Mouse (Mus musculus): Measurements from ENCODE around the gene Atp6v1b1.
A peak's percentile ranks its signal among the peaks of the same experiment; 100 is the strongest.

The Atp6v1b1 gene

GRCm38 (mm10) chr6:83715461-83716196, 27.2 kb upstream of the Atp6v1b1 start:
- DNase-seq (ENCODE audit: low spot score in 2 of 2) = no peak

GRCm38 (mm10) chr6:83717026-83717425, 25.8 kb upstream of the Atp6v1b1 start:
- no peak for DNase-seq (ENCODE audit: low spot score in 2 of 2)

GRCm38 (mm10) chr6:83722526-83722925, 20.3 kb upstream of the Atp6v1b1 start:
- no peak for DNase-seq (ENCODE audit: low spot score in 2 of 2)

- DNase-seq (ENCODE audit: low spot score in 2 of 2) = no peak
These were observed 15.6 kb upstream of the Atp6v1b1 start for GRCm38 (mm10) chr6:83727178-83727577.

GRCm38 (mm10) chr6:83728488-83728887, 14.3 kb upstream of the Atp6v1b1 start:
- DNase-seq (ENCODE audit: low spot score in 2 of 2) = no peak

- DNase-seq (ENCODE audit: low spot score in 2 of 2) = no peak
These were observed 13.3 kb upstream of the Atp6v1b1 start for GRCm38 (mm10) chr6:83729350-83729970.

GRCm38 (mm10) chr6:83731128-83731527, 11.7 kb upstream of the Atp6v1b1 start:
- peak in 1 of 2 experiments; percentile 27 for DNase-seq (ENCODE audit: low spot score in 2 of 2)

GRCm38 (mm10) chr6:83737311-83737710, 5.5 kb upstream of the Atp6v1b1 start:
- DNase-seq (ENCODE audit: low spot score in 2 of 2) = no peak

- no peak for DNase-seq (ENCODE audit: low spot score in 2 of 2)
These were observed 4.2 kb upstream of the Atp6v1b1 start for GRCm38 (mm10) chr6:83738596-83738995.

GRCm38 (mm10) chr6:83743212-83743611, 422 bp downstream of the Atp6v1b1 start:
- no peak for DNase-seq (ENCODE audit: low spot score in 2 of 2)

GRCm38 (mm10) chr6:83744126-83744525, 1.3 kb downstream of the Atp6v1b1 start:
- no peak for DNase-seq (ENCODE audit: low spot score in 2 of 2)

GRCm38 (mm10) chr6:83744557-83744956, 1.8 kb downstream of the Atp6v1b1 start:
- DNase-seq (ENCODE audit: low spot score in 2 of 2) = no peak

- no peak for DNase-seq (ENCODE audit: low spot score in 2 of 2)
These were observed 2.7 kb downstream of the Atp6v1b1 start for GRCm38 (mm10) chr6:83745466-83745865.

GRCm38 (mm10) chr6:83749286-83749685, 6.5 kb downstream of the Atp6v1b1 start:
- no peak for DNase-seq (ENCODE audit: low spot score in 2 of 2)

GRCm38 (mm10) chr6:83750171-83750684, 7.4 kb downstream of the Atp6v1b1 start:
- DNase-seq (ENCODE audit: low spot score in 2 of 2) = peak in 1 of 2 experiments; percentile 35

GRCm38 (mm10) chr6:83756051-83756450, 13.3 kb downstream of the Atp6v1b1 start:
- DNase-seq (ENCODE audit: low spot score in 2 of 2) = no peak

- DNase-seq (ENCODE audit: low spot score in 2 of 2) = no peak
These were observed 19.6 kb downstream of the Atp6v1b1 start, which contains the start of gene Ankrd53 for GRCm38 (mm10) chr6:83762344-83762743. Gene Ankrd53 (plus strand): TSS chr6:83762644.

- DNase-seq (ENCODE audit: low spot score in 2 of 2) = no peak
These were observed 20.2 kb downstream of the Atp6v1b1 start for GRCm38 (mm10) chr6:83762880-83763431.

GRCm38 (mm10) chr6:83766982-83767381, 24.2 kb downstream of the Atp6v1b1 start:
- no peak for DNase-seq (ENCODE audit: low spot score in 2 of 2)

- DNase-seq (ENCODE audit: low spot score in 2 of 2) = no peak
These were observed 25.7 kb downstream of the Atp6v1b1 start for GRCm38 (mm10) chr6:83768485-83768884.

- DNase-seq (ENCODE audit: low spot score in 2 of 2) = no peak
These were observed 31.3 kb downstream of the Atp6v1b1 start for GRCm38 (mm10) chr6:83774126-83774525.

- no peak for DNase-seq (ENCODE audit: low spot score in 2 of 2)
These were observed 32.2 kb downstream of the Atp6v1b1 start for GRCm38 (mm10) chr6:83774781-83775563.
